Mouse (Mus musculus) bone marrow, adult 2 months (tissue): Measurements from ENCODE around the gene Ece1.

ENCODE experiments used
- CTCF ChIP-seq: fragments of 200-500 bp; IDR thresholded peaks from 2 replicates; pipeline ENCODE4 v1.5.1; 2011; ENCODE audit warnings: low read length, control low read depth; ENCODE audit not compliant: control insufficient read depth, insufficient read depth
- POLR2A ChIP-seq: fragments of 200-500 bp; IDR thresholded peaks from 2 replicates; pipeline ENCODE4 v1.6.1; 2011; ENCODE audit warnings: low read depth, mild to moderate bottlenecking, control low read depth, low read length, borderline replicate concordance; ENCODE audit not compliant: control insufficient read depth

DNA sequence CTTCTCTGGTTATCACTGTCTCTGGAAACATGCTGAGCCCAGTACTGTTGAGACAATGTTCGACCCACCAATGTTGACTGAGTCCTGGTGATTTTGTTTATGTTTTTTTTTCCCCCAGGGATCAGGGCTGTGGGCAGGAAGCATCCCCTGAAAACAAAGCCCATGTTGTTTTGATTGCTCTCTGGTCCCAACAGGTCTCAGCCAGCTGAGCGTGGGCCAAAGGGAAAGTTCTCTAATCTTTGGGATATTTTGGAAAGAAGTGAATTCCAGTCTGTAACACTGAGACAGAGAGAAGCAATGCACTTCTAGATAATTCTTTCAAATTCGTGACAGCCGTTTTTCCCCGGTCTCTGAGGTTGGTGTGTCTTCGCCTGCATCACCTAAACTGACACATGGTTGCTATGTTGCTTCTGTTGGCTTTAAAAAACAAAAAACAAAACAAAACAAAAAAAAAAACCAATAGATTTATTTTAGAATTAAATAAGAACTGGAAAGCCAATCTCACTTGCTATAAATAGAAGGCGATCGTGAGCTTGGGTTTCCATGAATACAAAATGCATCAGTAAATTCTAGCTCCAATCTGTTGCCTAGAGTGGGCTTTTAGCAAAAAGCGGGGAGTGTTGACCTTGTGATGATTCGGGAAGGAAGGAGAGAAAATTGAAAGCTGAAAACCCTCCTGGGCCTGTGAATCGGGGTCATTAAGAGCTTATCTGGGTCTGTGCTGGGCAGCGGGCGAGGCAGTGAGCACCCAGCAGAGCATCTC lies 48.9 kb upstream of the Ece1 start:
- TF ChIP-seq CTCF (no peak), POLR2A (no peak)
